Mouse (Mus musculus): ENCODE data around the gene Inpp5a.

The Inpp5a gene

GRCm38 (mm10) chr7:139439922-139440895 is 51.3 kb downstream of the Inpp5a start:
- no peak for DNase-seq (ENCODE audit: low read depth, low spot score)

GRCm38 (mm10) chr7:139441022-139441421 is 52.1 kb downstream of the Inpp5a start:
- DNase-seq (ENCODE audit: low read depth, low spot score), result no peak

- no peak for DNase-seq (ENCODE audit: low read depth, low spot score)
Measured at GRCm38 (mm10) chr7:139441761-139442211, 52.9 kb downstream of the Inpp5a start.

GRCm38 (mm10) chr7:139445621-139446020 is 56.7 kb downstream of the Inpp5a start:
- DNase-seq (ENCODE audit: low read depth, low spot score), result no peak

GRCm38 (mm10) chr7:139447381-139447780 is 58.5 kb downstream of the Inpp5a start:
- no peak for DNase-seq (ENCODE audit: low read depth, low spot score)

GRCm38 (mm10) chr7:139450186-139450998 is 61.5 kb downstream of the Inpp5a start:
- no peak for DNase-seq (ENCODE audit: low read depth, low spot score)

GRCm38 (mm10) chr7:139451711-139452110 is 62.8 kb downstream of the Inpp5a start:
- no peak for DNase-seq (ENCODE audit: low read depth, low spot score)

- DNase-seq (ENCODE audit: low read depth, low spot score), result no peak
Measured at GRCm38 (mm10) chr7:139452199-139452598, 63.3 kb downstream of the Inpp5a start.

- no peak for DNase-seq (ENCODE audit: low read depth, low spot score)
Measured at GRCm38 (mm10) chr7:139453198-139453597, 64.3 kb downstream of the Inpp5a start.

GRCm38 (mm10) chr7:139454285-139454684 is 65.4 kb downstream of the Inpp5a start:
- DNase-seq (ENCODE audit: low read depth, low spot score), result no peak

GRCm38 (mm10) chr7:139456759-139457158 is 67.8 kb downstream of the Inpp5a start:
- no peak for DNase-seq (ENCODE audit: low read depth, low spot score)

- no peak for DNase-seq (ENCODE audit: low read depth, low spot score)
Measured at GRCm38 (mm10) chr7:139461344-139461743, 72.4 kb downstream of the Inpp5a start.

- no peak for DNase-seq (ENCODE audit: low read depth, low spot score)
Measured at GRCm38 (mm10) chr7:139462142-139462541, 73.2 kb downstream of the Inpp5a start.

- DNase-seq (ENCODE audit: low read depth, low spot score), result no peak
Measured at GRCm38 (mm10) chr7:139465538-139465937, 76.6 kb downstream of the Inpp5a start.

GRCm38 (mm10) chr7:139466484-139467176 is 77.7 kb downstream of the Inpp5a start:
- no peak for DNase-seq (ENCODE audit: low read depth, low spot score)

GRCm38 (mm10) chr7:139467177-139467895 is 78.4 kb downstream of the Inpp5a start:
- DNase-seq (ENCODE audit: low read depth, low spot score), result no peak

GRCm38 (mm10) chr7:139467896-139468279 is 79.0 kb downstream of the Inpp5a start:
- DNase-seq (ENCODE audit: low read depth, low spot score), result no peak

GRCm38 (mm10) chr7:139468440-139468839 is 79.5 kb downstream of the Inpp5a start:
- no peak for DNase-seq (ENCODE audit: low read depth, low spot score)

- no peak for DNase-seq (ENCODE audit: low read depth, low spot score)
Measured at GRCm38 (mm10) chr7:139469457-139469856, 80.5 kb downstream of the Inpp5a start.

- DNase-seq (ENCODE audit: low read depth, low spot score), result no peak
Measured at GRCm38 (mm10) chr7:139470481-139470880, 81.6 kb downstream of the Inpp5a start.

GRCm38 (mm10) chr7:139472052-139472451 is 83.1 kb downstream of the Inpp5a start:
- DNase-seq (ENCODE audit: low read depth, low spot score), result no peak

Measured in embryo, embryonic 11.5 days (tissue).